Mouse (Mus musculus) central nervous system, embryonic 18 days (tissue): Measurements from ENCODE around the gene Havcr2. TPM values are rescaled to one million over a fixed set of nuclear protein-coding genes. Genes with fewer than 3 reads are reported as not detected.

Experiments used
- polyA plus RNA-seq: library from polyadenylated mRNA; depleted of rRNA; stranded (reverse); fragments of >200 nt; gene quantifications from 2 replicates; pipeline ENCODE4 v1.2.3, GENCODE M21; 2012; rRNA removed

Havcr2 gene
- polyA plus RNA-seq, result 0.20 and 0.26 TPM in 2 replicates

DNA sequence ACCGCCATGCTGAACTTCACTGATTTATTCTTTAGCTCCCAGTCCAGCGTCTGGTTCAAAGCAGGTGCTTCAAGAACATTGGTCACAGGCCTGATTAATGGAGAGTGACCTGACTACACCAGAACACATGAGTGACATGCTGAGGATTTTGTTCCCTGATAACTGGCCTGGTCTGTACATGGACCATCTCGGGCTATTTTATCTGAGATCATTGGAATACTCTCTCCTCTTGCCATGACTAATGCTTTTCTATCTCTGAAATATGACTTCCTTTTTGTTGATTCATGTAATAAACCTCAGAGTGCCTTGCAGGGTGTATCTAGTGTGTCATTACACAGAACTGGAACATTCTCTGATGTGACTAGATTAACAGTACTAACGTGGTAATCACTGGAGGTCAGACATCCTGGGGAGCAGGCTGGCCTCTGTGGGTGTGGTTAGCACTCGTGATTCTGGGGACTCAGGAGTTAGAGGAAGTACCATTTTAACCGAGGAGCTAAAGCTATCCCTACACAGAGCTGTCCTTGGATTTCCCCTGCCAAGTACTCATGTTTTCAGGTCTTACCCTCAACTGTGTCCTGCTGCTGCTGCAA is at the start of gene Havcr2:
TSS of gene Havcr2 (plus strand) at position 483 of the 593 bp plus-strand sequence.

DNA sequence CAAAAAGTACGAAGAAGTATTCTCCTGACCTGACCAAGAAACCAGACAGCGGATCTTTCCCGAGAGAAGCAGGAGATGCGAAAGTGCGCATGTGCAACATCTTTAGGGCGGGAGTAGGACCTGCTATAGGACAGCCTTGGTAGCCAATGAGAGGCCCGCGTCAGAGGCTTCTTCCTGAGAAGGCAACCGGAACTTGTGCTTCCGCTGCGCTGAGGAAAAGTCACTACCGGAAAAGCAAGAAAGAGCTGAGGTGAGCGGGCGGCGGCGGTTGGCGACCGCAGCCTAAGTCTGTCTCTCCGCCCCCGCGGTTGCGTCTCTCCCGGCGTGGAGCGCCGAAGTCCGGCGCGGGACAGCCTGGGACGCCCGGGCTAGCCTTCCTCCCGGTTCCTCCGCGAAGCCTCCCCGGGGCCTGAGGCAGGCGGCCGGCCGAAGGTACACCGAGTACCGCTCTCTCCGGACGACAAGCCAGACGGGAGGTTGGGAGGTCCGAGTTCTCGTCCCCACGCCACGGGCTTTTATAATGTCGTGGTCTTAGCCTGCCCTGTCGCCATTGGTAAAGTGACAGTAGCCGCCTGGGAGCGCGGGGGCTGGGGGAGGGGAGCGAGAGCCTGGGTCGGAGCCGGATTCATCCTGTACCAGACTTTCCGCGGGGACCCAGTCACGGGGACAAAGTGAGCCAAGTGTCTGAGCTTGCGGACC is 17.8 kb upstream of the Havcr2 start, which contains the start of gene Med7:
TSS of gene Med7 (plus strand) at position 166 of the 699 bp plus-strand sequence.

DNA sequence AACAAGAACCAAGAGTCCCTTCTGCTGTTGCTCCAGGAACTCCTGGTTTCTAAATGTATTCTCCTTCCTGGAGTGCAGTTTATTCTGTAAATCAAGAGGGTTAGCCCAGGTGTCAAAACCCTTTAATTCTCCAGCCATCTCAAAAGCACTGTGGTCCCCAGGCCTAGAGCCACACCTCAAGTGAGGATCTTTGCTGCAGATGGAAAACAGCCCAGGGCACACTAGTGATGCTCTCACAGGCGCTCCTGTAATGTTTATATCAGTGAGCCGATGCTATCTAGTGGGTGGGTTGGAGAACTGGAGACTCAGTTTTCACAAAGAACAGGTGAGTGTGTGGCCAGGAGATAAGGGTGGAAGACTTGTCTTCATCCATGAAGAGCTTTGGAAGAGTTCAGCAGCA is 69.2 kb downstream of the Havcr2 start, which contains the start of gene Gm12169:
TSS of gene Gm12169 (plus strand) at position 301 of the 400 bp plus-strand sequence.

Other genes with a start within 250 kb of the Havcr2 start
- 3.2 and 3.9 TPM in 2 replicates for gene Fndc9, start 219.4 kb upstream of the Havcr2 start, polyA plus RNA-seq
- gene Cyfip2, start 142.1 kb upstream of the Havcr2 start, polyA plus RNA-seq, result 48.2 and 55.2 TPM in 2 replicates
- 0.01 and 0.03 TPM in 2 replicates for gene Itk, start 65.4 kb upstream of the Havcr2 start, polyA plus RNA-seq
- not detected in 2 replicates for gene Fam71b, start 58.4 kb upstream of the Havcr2 start, polyA plus RNA-seq
- gene Med7, start 18.0 kb upstream of the Havcr2 start, polyA plus RNA-seq, result 41.1 and 47.2 TPM in 2 replicates
- gene Gm12169, start 69.3 kb downstream of the Havcr2 start, polyA plus RNA-seq, result not detected in 2 replicates
- gene BC053393, start 116.6 kb downstream of the Havcr2 start, polyA plus RNA-seq, result 0.05 TPM in 1 of 2 replicates, not detected in the other
- not detected in 2 replicates for gene Dppa1, start 174.3 kb downstream of the Havcr2 start, polyA plus RNA-seq